Mouse (Mus musculus): ENCODE data around the gene Gm29797. TPM values are rescaled to one million over a fixed set of nuclear protein-coding genes. Genes with fewer than 3 reads are reported as not detected.

The Gm29797 gene
- polyA plus RNA-seq, 1 experiment: not detected

GRCm38 (mm10) chr2:181645666-181646065, 11.2 kb upstream of the Gm29797 start:
- TF ChIP-seq POLR2A (IDR thresholded peaks at IDR 0.05; ENCODE audit: control insufficient read depth, low read depth, low read length): no peak
- Histone ChIP-seq H3K36me3 (ENCODE audit: control insufficient read depth, insufficient read depth, low read length) (no peaks in the 10 kb centered on the region), H3K4me3 (ENCODE audit: control insufficient read depth, low read depth, low read length) (no peak overlapping the region), H3K4me1 (ENCODE audit: control insufficient read depth, insufficient read depth, low read length) (no peaks in the 10 kb centered on the region), H3K27me3 (ENCODE audit: control insufficient read depth, insufficient read depth, low read length) (no peaks in the 10 kb centered on the region), H3K27ac (ENCODE audit: control insufficient read depth, insufficient read depth, low read depth, low read length) (no peak overlapping the region)

GRCm38 (mm10) chr2:181646626-181647472, 10.0 kb upstream of the Gm29797 start:
- H3K36me3 ChIP-seq (ENCODE audit: control insufficient read depth, insufficient read depth, low read length): no peaks in the 10 kb centered on the region
- TF ChIP-seq POLR2A (IDR thresholded peaks at IDR 0.05; ENCODE audit: control insufficient read depth, low read depth, low read length): no peak
- no peak for TF ChIP-seq CTCF (IDR thresholded peaks at IDR 0.05; ENCODE audit: control insufficient read depth, insufficient read depth, insufficient replicate concordance, low read depth, low read length)

GRCm38 (mm10) chr2:181648926-181649325, 7.9 kb upstream of the Gm29797 start:
- Histone ChIP-seq H3K4me1 (ENCODE audit: control insufficient read depth, insufficient read depth, low read length) (no peaks in the 10 kb centered on the region), H3K4me3 (ENCODE audit: control insufficient read depth, low read depth, low read length) (no peak overlapping the region), H3K36me3 (ENCODE audit: control insufficient read depth, insufficient read depth, low read length) (no peaks in the 10 kb centered on the region; the same call in 1 of the 2 replicates), H3K27me3 (ENCODE audit: control insufficient read depth, insufficient read depth, low read length) (no peaks in the 10 kb centered on the region), H3K27ac (ENCODE audit: control insufficient read depth, insufficient read depth, low read depth, low read length) (no peak overlapping the region)
- TF ChIP-seq CTCF (IDR thresholded peaks at IDR 0.05; ENCODE audit: control insufficient read depth, insufficient read depth, insufficient replicate concordance, low read depth, low read length) (no peak), POLR2A (IDR thresholded peaks at IDR 0.05; ENCODE audit: control insufficient read depth, low read depth, low read length) (no peak)

More at GRCm38 (mm10) chr2:181646626-181647472, 10.0 kb upstream of the Gm29797 start:
- H3K27me3 ChIP-seq (ENCODE audit: control insufficient read depth, insufficient read depth, low read length): no peaks in the 10 kb centered on the region
- H3K4me3 ChIP-seq (ENCODE audit: control insufficient read depth, low read depth, low read length): no peak overlapping the region
- H3K4me1 ChIP-seq (ENCODE audit: control insufficient read depth, insufficient read depth, low read length): no peaks in the 10 kb centered on the region
- H3K27ac ChIP-seq (ENCODE audit: control insufficient read depth, insufficient read depth, low read depth, low read length): no peak overlapping the region

- no peak overlapping the region for H3K27ac ChIP-seq (ENCODE audit: control insufficient read depth, insufficient read depth, low read depth, low read length)
- no peaks in the 10 kb centered on the region; the same call in 1 of the 2 replicates for H3K36me3 ChIP-seq (ENCODE audit: control insufficient read depth, insufficient read depth, low read length)
- H3K4me3 ChIP-seq (ENCODE audit: control insufficient read depth, low read depth, low read length): no peak overlapping the region
- no peaks in the 10 kb centered on the region; the same call in 1 of the 2 replicates for H3K4me1 ChIP-seq (ENCODE audit: control insufficient read depth, insufficient read depth, low read length)
- no peaks in the 10 kb centered on the region for H3K27me3 ChIP-seq (ENCODE audit: control insufficient read depth, insufficient read depth, low read length)
- TF ChIP-seq CTCF (IDR thresholded peaks at IDR 0.05; ENCODE audit: control insufficient read depth, insufficient read depth, insufficient replicate concordance, low read depth, low read length) (no peak), POLR2A (IDR thresholded peaks at IDR 0.05; ENCODE audit: control insufficient read depth, low read depth, low read length) (no peak)
Observed at GRCm38 (mm10) chr2:181653065-181653464, 3.8 kb upstream of the Gm29797 start.

- TF ChIP-seq CTCF (IDR thresholded peaks at IDR 0.05; ENCODE audit: control insufficient read depth, insufficient read depth, insufficient replicate concordance, low read depth, low read length) (no peak), POLR2A (IDR thresholded peaks at IDR 0.05; ENCODE audit: control insufficient read depth, low read depth, low read length) (no peak)
- Histone ChIP-seq H3K27ac (ENCODE audit: control insufficient read depth, insufficient read depth, low read depth, low read length) (no peak overlapping the region), H3K4me3 (ENCODE audit: control insufficient read depth, low read depth, low read length) (no peak overlapping the region), H3K36me3 (ENCODE audit: control insufficient read depth, insufficient read depth, low read length) (no peaks in the 10 kb centered on the region; the same call in 1 of the 2 replicates), H3K4me1 (ENCODE audit: control insufficient read depth, insufficient read depth, low read length) (no peaks in the 10 kb centered on the region; the same call in 1 of the 2 replicates), H3K27me3 (ENCODE audit: control insufficient read depth, insufficient read depth, low read length) (no peaks in the 10 kb centered on the region)
Observed at GRCm38 (mm10) chr2:181653523-181653922, 3.3 kb upstream of the Gm29797 start.

GRCm38 (mm10) chr2:181657441-181657840, 607 bp downstream of the Gm29797 start:
- Histone ChIP-seq H3K4me3 (ENCODE audit: control insufficient read depth, low read depth, low read length) (no peak overlapping the region), H3K27me3 (ENCODE audit: control insufficient read depth, insufficient read depth, low read length) (no peaks in the 10 kb centered on the region), H3K4me1 (ENCODE audit: control insufficient read depth, insufficient read depth, low read length) (peaks cover 9% of the 10 kb centered on the region), H3K36me3 (ENCODE audit: control insufficient read depth, insufficient read depth, low read length) (no peaks in the 10 kb centered on the region; the same call in 1 of the 2 replicates), H3K27ac (ENCODE audit: control insufficient read depth, insufficient read depth, low read depth, low read length) (no peak overlapping the region)
- TF ChIP-seq POLR2A (IDR thresholded peaks at IDR 0.05; ENCODE audit: control insufficient read depth, low read depth, low read length) (no peak), CTCF (IDR thresholded peaks at IDR 0.05; ENCODE audit: control insufficient read depth, insufficient read depth, insufficient replicate concordance, low read depth, low read length) (no peak)

GRCm38 (mm10) chr2:181658528-181658927, 1.7 kb downstream of the Gm29797 start:
- H3K27ac ChIP-seq (ENCODE audit: control insufficient read depth, insufficient read depth, low read depth, low read length): no peak overlapping the region
- no peaks in the 10 kb centered on the region for H3K36me3 ChIP-seq (ENCODE audit: control insufficient read depth, insufficient read depth, low read length)
- no peaks in the 10 kb centered on the region for H3K27me3 ChIP-seq (ENCODE audit: control insufficient read depth, insufficient read depth, low read length)
- TF ChIP-seq CTCF (IDR thresholded peaks at IDR 0.05; ENCODE audit: control insufficient read depth, insufficient read depth, insufficient replicate concordance, low read depth, low read length) (no peak), POLR2A (IDR thresholded peaks at IDR 0.05; ENCODE audit: control insufficient read depth, low read depth, low read length) (no peak)
- H3K4me1 ChIP-seq (ENCODE audit: control insufficient read depth, insufficient read depth, low read length): peaks cover 9% of the 10 kb centered on the region
- H3K4me3 ChIP-seq (ENCODE audit: control insufficient read depth, low read depth, low read length): peak overlapping the region; percentile 77

Data from testis, adult 2 months (tissue).